Comparison of ENCODE assay signal across 18 mouse cellular contexts in genomic region chr11:55810685-55811084, GRCm38 (mm10).
DNase-seq lines count a peak whose midpoint lies in the region; ATAC-seq lines count a peak whose summit lies in the region.
"Had no signal": no experiment of that assay in that cellular context is flagged by ENCODE, and none has a peak within 500 bp of the region (broad histone marks: within the 10 kb centered on the region; RNA-seq: fewer than 3 reads in every experiment).

No protein-coding gene starts in this region.

- no peaks in the 10 kb centered on the region for H3K9me3 ChIP-seq in heart, embryonic 11.5 days (replicated peaks; ENCODE audit: control insufficient read depth, low read length)
- H3K9me3 ChIP-seq: embryonic facial prominence, embryonic 12.5 days; forebrain, embryonic 12.5 days; limb, embryonic 15.5 days; lung, embryonic 15.5 days had no signal

- H3K27ac ChIP-seq in heart, embryonic 11.5 days (ENCODE audit: low read depth, low read length) = no peak overlapping the region
- H3K27ac ChIP-seq: embryonic facial prominence, embryonic 12.5 days; forebrain, embryonic 12.5 days; heart, adult 2 months; limb, embryonic 15.5 days; lung, embryonic 15.5 days had no signal

- H3K27me3 ChIP-seq in heart, embryonic 11.5 days (ENCODE audit: control insufficient read depth, insufficient read depth, low read length) = no peaks in the 10 kb centered on the region
- H3K27me3 ChIP-seq: embryonic facial prominence, embryonic 12.5 days; forebrain, embryonic 12.5 days; limb, embryonic 15.5 days; lung, embryonic 15.5 days; megakaryocyte, embryonic 14.5 days had no signal

- 77% methylated on average over 3 of the region's 3 CpGs for WGBS in heart, embryonic 11.5 days (ENCODE audit: insufficient replicate concordance)

- no peak overlapping the region for H3K4me2 ChIP-seq in heart, embryonic 11.5 days
- H3K4me2 ChIP-seq: embryonic facial prominence, embryonic 12.5 days; forebrain, embryonic 12.5 days; limb, embryonic 15.5 days; lung, embryonic 15.5 days had no signal

- no peak overlapping the region for H3K4me3 ChIP-seq in heart, embryonic 11.5 days (ENCODE audit: low read depth, low read length)
- H3K4me3 ChIP-seq: embryonic facial prominence, embryonic 12.5 days; forebrain, embryonic 12.5 days; heart, adult 2 months; limb, embryonic 15.5 days; lung, embryonic 15.5 days; megakaryocyte, embryonic 14.5 days had no signal

- no peaks in the 10 kb centered on the region for H3K36me3 ChIP-seq in heart, embryonic 11.5 days (ENCODE audit: control insufficient read depth, insufficient read depth, low read length)
- H3K36me3 ChIP-seq: embryonic facial prominence, embryonic 12.5 days; forebrain, embryonic 12.5 days; G1E; limb, embryonic 15.5 days; lung, embryonic 15.5 days had no signal

- peak; percentile 6 for DNase-seq in adrenal gland, postnatal 10 days
- DNase-seq in adrenal gland, adult (ENCODE audit: inconsistent age in 2 of 2, low spot score in 1 of 2) = no peak
- peak; percentile 41 to 45 for DNase-seq in kidney, postnatal 4 days
- no peak for DNase-seq in kidney, postnatal 36 days
- peak; percentile 39 for DNase-seq in embryo, embryonic 10 days (ENCODE audit: low spot score)
- DNase-seq in mesoderm, embryonic 11.5 days (ENCODE audit: low read depth, low spot score) = peak; percentile 52
- no peak for DNase-seq in cerebellum, adult 9-11 months
- DNase-seq: cerebellum, adult 2 months; heart, adult 2 months; heart, postnatal 36 days had no signal

- no peak for ATAC-seq in heart, embryonic 11.5 days (replicated peaks; ENCODE audit: insufficient number of reproducible peaks, low FRiP score, low TSS enrichment)
- ATAC-seq: intestine, postnatal 0 days had no signal

- no peak overlapping the region for H3K9ac ChIP-seq in heart, embryonic 11.5 days (ENCODE audit: low read depth, low read length)
- H3K9ac ChIP-seq: embryonic facial prominence, embryonic 12.5 days; forebrain, embryonic 12.5 days; limb, embryonic 15.5 days; lung, embryonic 15.5 days had no signal

- H3K4me1 ChIP-seq in heart, embryonic 11.5 days (ENCODE audit: control insufficient read depth, insufficient read depth, low read length) = no peaks in the 10 kb centered on the region
- H3K4me1 ChIP-seq: embryonic facial prominence, embryonic 12.5 days; forebrain, embryonic 12.5 days; limb, embryonic 15.5 days; lung, embryonic 15.5 days; megakaryocyte, embryonic 14.5 days had no signal

Comparison
In these comparisons a context has a peak if more than half of its experiments do, and no peak if none do; other contexts are left out.
1. DNase-seq: peak in adrenal gland, postnatal 10 days (single experiment), kidney, postnatal 4 days (2 of 2), embryo, embryonic 10 days (single experiment) and mesoderm, embryonic 11.5 days (single experiment); none in adrenal gland, adult (0 of 2), kidney, postnatal 36 days (0 of 2) and cerebellum, adult 9-11 months (single experiment).